In the genomic region with DNA sequence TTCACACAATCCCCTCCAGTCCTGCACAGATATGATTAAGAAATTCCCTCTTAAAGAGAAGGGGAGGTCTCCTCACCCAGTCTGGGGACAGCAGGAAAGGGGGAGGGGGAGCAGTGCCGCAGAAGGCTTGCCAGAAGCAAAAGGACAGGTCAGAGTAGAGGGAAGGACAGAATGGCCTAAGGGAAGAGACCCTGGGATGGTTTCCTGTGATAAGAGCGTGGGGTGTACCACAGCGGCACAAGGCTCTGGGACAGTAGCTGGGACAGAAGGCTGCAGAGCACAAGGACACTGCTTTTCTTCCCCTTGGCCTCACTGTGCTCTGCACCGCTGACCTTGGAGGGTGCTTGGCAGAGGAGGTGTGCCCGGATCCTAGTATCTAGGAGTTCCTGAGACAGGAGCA, we compare ENCODE assay signal across 8 mouse cellular contexts. TPM values are rescaled to one million over a fixed set of nuclear protein-coding genes. Genes with fewer than 3 reads are reported as not detected.
DNase-seq lines count a peak whose midpoint lies in the region; ATAC-seq and TF ChIP-seq lines count a peak whose summit lies in the region.

No protein-coding gene starts in this region.

- no peaks in the 10 kb centered on the region for H3K36me3 ChIP-seq in heart, embryonic 13.5 days
- H3K36me3 ChIP-seq in hindbrain, embryonic 15.5 days, result no peaks in the 10 kb centered on the region
- no peaks in the 10 kb centered on the region for H3K36me3 ChIP-seq in midbrain, embryonic 12.5 days

- DNase-seq in heart, adult 18-20 months, result no peak
- no peak for DNase-seq in thymus, postnatal 36 days
- no peak for DNase-seq in spleen, postnatal 4 days (ENCODE audit: low spot score in 2 of 2)
- no peak for DNase-seq in c-Kit-positive CD71-positive TER-119-positive erythroid progenitor cells, embryonic 14.5 days (ENCODE audit: low spot score)

- H3K4me3 ChIP-seq in heart, embryonic 13.5 days, result peak overlapping the region; percentile 43
- H3K4me3 ChIP-seq in bone marrow, adult 2 months (replicated peaks; ENCODE audit: control insufficient read depth, low read depth, low read length), result no peak overlapping the region
- no peak overlapping the region for H3K4me3 ChIP-seq in hindbrain, embryonic 15.5 days
- no peak overlapping the region for H3K4me3 ChIP-seq in midbrain, embryonic 12.5 days

- H3K27ac ChIP-seq in heart, embryonic 13.5 days (replicated peaks), result peak overlapping the region; percentile 99
- peak overlapping the region; percentile 6 for H3K27ac ChIP-seq in bone marrow, adult 2 months (ENCODE audit: control insufficient read depth, insufficient read depth, low read depth, low read length, poor library complexity)
- H3K27ac ChIP-seq in hindbrain, embryonic 15.5 days (replicated peaks), result peak overlapping the region; percentile 75
- H3K27ac ChIP-seq in midbrain, embryonic 12.5 days (replicated peaks), result peak overlapping the region; percentile 58

- no peaks in the 10 kb centered on the region for H3K27me3 ChIP-seq in heart, embryonic 13.5 days (replicated peaks)
- no peaks in the 10 kb centered on the region for H3K27me3 ChIP-seq in hindbrain, embryonic 15.5 days
- peaks cover 10% of the 10 kb centered on the region for H3K27me3 ChIP-seq in midbrain, embryonic 12.5 days

- TF ChIP-seq POLR2A in bone marrow, adult 2 months (IDR thresholded peaks at IDR 0.05; ENCODE audit: borderline replicate concordance, control insufficient read depth, low read depth, low read length), result no peak

- ATAC-seq in heart, embryonic 13.5 days (ENCODE audit: extremely low read depth, insufficient number of reproducible peaks, low FRiP score, low TSS enrichment), result 0 out of 2 replicates have a peak, but pooled peaks have one; percentile 11
- no peak for ATAC-seq in hindbrain, embryonic 15.5 days (ENCODE audit: low FRiP score, low read depth)
- ATAC-seq in midbrain, embryonic 12.5 days (ENCODE audit: low FRiP score, low read depth), result 0 out of 2 replicates have a peak, but pooled peaks have one; percentile 8

- 4% methylated on average over 5 of the region's 5 CpGs for WGBS in heart, embryonic 13.5 days
- WGBS in bone marrow, adult 2 months, result 1% methylated on average over 5 of the region's 5 CpGs
- WGBS in hindbrain, embryonic 15.5 days, result 29% methylated on average over 5 of the region's 5 CpGs
- 57% methylated on average over 5 of the region's 5 CpGs for WGBS in midbrain, embryonic 12.5 days

- H3K9me3 ChIP-seq in heart, embryonic 13.5 days, result no peaks in the 10 kb centered on the region
- no peaks in the 10 kb centered on the region for H3K9me3 ChIP-seq in hindbrain, embryonic 15.5 days
- H3K9me3 ChIP-seq in midbrain, embryonic 12.5 days, result no peaks in the 10 kb centered on the region

- TF ChIP-seq CTCF in bone marrow, adult 2 months (IDR thresholded peaks at IDR 0.05; ENCODE audit: control insufficient read depth, insufficient read depth, low read length), result no peak

- peaks cover 50% of the 10 kb centered on the region for H3K4me1 ChIP-seq in heart, embryonic 13.5 days
- peaks cover 9% of the 10 kb centered on the region for H3K4me1 ChIP-seq in bone marrow, adult 2 months (ENCODE audit: control insufficient read depth, insufficient read depth, low read length)
- H3K4me1 ChIP-seq in hindbrain, embryonic 15.5 days (replicated peaks), result peaks cover 27% of the 10 kb centered on the region
- H3K4me1 ChIP-seq in midbrain, embryonic 12.5 days, result peaks cover 30% of the 10 kb centered on the region

- H3K4me2 ChIP-seq in heart, embryonic 13.5 days, result peak overlapping the region; percentile 70
- H3K4me2 ChIP-seq in hindbrain, embryonic 15.5 days, result peak overlapping the region; percentile 52; the same call in 1 of the 2 replicates
- peak overlapping the region; percentile 38; the same call in 1 of the 2 replicates for H3K4me2 ChIP-seq in midbrain, embryonic 12.5 days (replicated peaks)

- H3K9ac ChIP-seq in heart, embryonic 13.5 days, result peak overlapping the region; percentile 81
- H3K9ac ChIP-seq in hindbrain, embryonic 15.5 days, result no peak overlapping the region
- H3K9ac ChIP-seq in midbrain, embryonic 12.5 days (replicated peaks), result no peak overlapping the region

RNA-seq across cellular contexts. Expression of a gene that starts 31.8 kb away (rescaled TPM):
- 10.5 and 11.0 TPM in 2 replicates for polyA plus RNA-seq in heart, embryonic 13.5 days (2015; fragmentation: Nextera tagmentation; extraction: Ambion mirVana)
- total RNA-seq in heart, adult 18-20 months (2021), result 1 to 10 TPM; 3.3 to 3.8 TPM
- 4.0 and 7.5 TPM in 2 replicates for polyA plus RNA-seq in bone marrow, adult 2 months (2011; ENCODE audit: insufficient read depth, insufficient read length, low replicate concordance, missing spikeins)
- 42.6 and 45.4 TPM in 2 replicates for polyA plus RNA-seq in hindbrain, embryonic 15.5 days (2015; fragmentation: Nextera tagmentation; extraction: Ambion mirVana)
- 31.8 and 32.7 TPM in 2 replicates for polyA plus RNA-seq in midbrain, embryonic 12.5 days (2016; fragmentation: Nextera tagmentation; extraction: Ambion mirVana)

Comparison
In these comparisons a context has a peak if more than half of its experiments do, and no peak if none do; other contexts are left out.
1. H3K27ac ChIP-seq: peak in every context shown above with its lines; median percentile 99 in heart, embryonic 13.5 days; 75 in hindbrain, embryonic 15.5 days; 58 in midbrain, embryonic 12.5 days; 6 in bone marrow, adult 2 months.